25 mouse cellular contexts compared by ENCODE assay signal in the genomic region with DNA sequence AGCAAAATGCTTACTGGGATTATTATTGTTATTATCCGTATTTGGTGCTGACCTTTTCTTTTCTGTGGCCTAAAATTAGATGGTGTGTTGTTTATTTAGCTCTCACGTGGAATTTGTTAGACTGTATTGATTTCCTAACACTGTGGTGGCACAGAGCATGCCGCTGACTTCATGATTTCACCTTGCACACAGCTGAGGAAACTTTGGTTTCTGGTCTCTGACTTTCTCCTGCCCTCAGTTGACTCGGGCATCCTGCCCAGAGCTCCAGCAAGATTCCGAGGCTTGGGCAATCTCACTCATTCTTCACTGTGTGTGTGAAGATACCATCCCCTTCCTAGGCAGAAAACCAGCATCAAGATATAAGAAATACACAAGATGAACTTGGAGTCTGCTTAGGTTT.
DNase-seq lines count a peak whose midpoint lies in the region; TF ChIP-seq lines count a peak whose summit lies in the region.
"Had no signal": no experiment of that assay in that cellular context is flagged by ENCODE, and none has a peak within 500 bp of the region (broad histone marks: within the 10 kb centered on the region; RNA-seq: fewer than 3 reads in every experiment).

No protein-coding gene starts in this region.

- TF ChIP-seq CTCF in lung, adult 2 months (IDR thresholded peaks at IDR 0.05; ENCODE audit: insufficient read depth, low read length), result no peak

- WGBS in lung, adult 2 months, result 63% methylated on average over 5 of the region's 5 CpGs

- peak; percentile 20 to 30 for DNase-seq in lung, adult 18-20 months
- no peak for DNase-seq in lung, adult 2 months
- peak; percentile 91 for DNase-seq in NIH3T3 (ENCODE audit: low read depth)
- peak; percentile 8 for DNase-seq in adrenal gland, postnatal 25 days
- DNase-seq in right cerebral cortex, postnatal 25 days, result no peak
- DNase-seq in spleen, postnatal 4 days (ENCODE audit: low spot score in 2 of 2), result no peak
- DNase-seq: cerebellum, adult 8-10 months; cerebellum, postnatal 36 days; gastrocnemius, postnatal 25 days; heart, adult 11 months; kidney, adult 18-20 months; kidney, postnatal 4 days; layer of hippocampus, postnatal 36 days; left cerebral cortex, postnatal 4 days; right cerebral cortex, adult 18-20 months; right cerebral cortex, postnatal 4 days; thymus, postnatal 4 days had no signal

- no peak for TF ChIP-seq POLR2A in lung, adult 2 months (IDR thresholded peaks at IDR 0.05; ENCODE audit: borderline replicate concordance, extremely low read depth, low read depth, low read length)

- no peak overlapping the region for H3K4me3 ChIP-seq in lung, adult 2 months (replicated peaks; ENCODE audit: extremely low read depth, low read depth, low read length)
- H3K4me3 ChIP-seq: forebrain, embryonic 15.5 days; heart, embryonic 10.5 days; heart, embryonic 15.5 days; kidney, embryonic 15.5 days; lung, embryonic 15.5 days; midbrain, embryonic 12.5 days; myocyte; neural tube, embryonic 12.5 days had no signal

- H3K4me1 ChIP-seq in lung, adult 2 months (ENCODE audit: control insufficient read depth, insufficient read depth, low read length), result no peaks in the 10 kb centered on the region
- H3K4me1 ChIP-seq: forebrain, embryonic 15.5 days; heart, embryonic 15.5 days; lung, embryonic 15.5 days had no signal

Comparison
In these comparisons a context has a peak if more than half of its experiments do, and no peak if none do; other contexts are left out.
1. DNase-seq: peak in lung, adult 18-20 months (2 of 2), NIH3T3 (single experiment) and adrenal gland, postnatal 25 days (single experiment); none in lung, adult 2 months (single experiment), right cerebral cortex, postnatal 25 days (single experiment) and spleen, postnatal 4 days (0 of 2).